Mouse (Mus musculus): ENCODE results near the gene Ifitm7.
"Not testable (repeated sequence)": the region's sequence is repeated elsewhere in the genome, so short reads cannot be mapped to it uniquely, and the experiment has no call there.

GRCm38 (mm10) chr16:13976358-13976896 is 10.3 kb downstream of the Ifitm7 start:
- TF ChIP-seq CTCF (IDR thresholded peaks at IDR 0.05; ENCODE audit: control insufficient read depth, insufficient read depth, insufficient replicate concordance, low read depth, low read length); POLR2A (IDR thresholded peaks at IDR 0.05; ENCODE audit: control insufficient read depth, low read depth, low read length): not testable (repeated sequence)
